Mouse (Mus musculus) MN1 (cell line): ENCODE data around the gene Slc4a1ap.
"Not testable (repeated sequence)": the region's sequence is repeated elsewhere in the genome, so short reads cannot be mapped to it uniquely, and the experiment has no call there.

Source experiments
- DNase-seq: peaks from one replicate; pipeline ENCODE4 v3.0.0-alpha.2; 2016; ENCODE audit warnings: low spot score

The Slc4a1ap gene

GRCm38 (mm10) chr5:31567951-31568657 is 41.3 kb downstream of the Slc4a1ap start:
- no peak for DNase-seq

GRCm38 (mm10) chr5:31571023-31571608 is 44.3 kb downstream of the Slc4a1ap start:
- DNase-seq, result peak; percentile 34

GRCm38 (mm10) chr5:31573722-31574121 is 46.9 kb downstream of the Slc4a1ap start:
- DNase-seq, result no peak

- DNase-seq, result peak; percentile 82
Measured at GRCm38 (mm10) chr5:31576539-31576975, 49.8 kb downstream of the Slc4a1ap start.

GRCm38 (mm10) chr5:31581263-31581662 is 54.5 kb downstream of the Slc4a1ap start:
- DNase-seq, result no peak

- DNase-seq, result no peak
Measured at GRCm38 (mm10) chr5:31581932-31582331, 55.1 kb downstream of the Slc4a1ap start.

GRCm38 (mm10) chr5:31583261-31583660 is 56.5 kb downstream of the Slc4a1ap start:
- no peak for DNase-seq

- no peak for DNase-seq
Measured at GRCm38 (mm10) chr5:31585526-31585925, 58.7 kb downstream of the Slc4a1ap start.

GRCm38 (mm10) chr5:31588016-31588415 is 61.2 kb downstream of the Slc4a1ap start:
- no peak for DNase-seq

- DNase-seq, result not testable (repeated sequence)
Measured at GRCm38 (mm10) chr5:31588672-31589071, 61.9 kb downstream of the Slc4a1ap start.

- DNase-seq, result peak; percentile 85
Measured at GRCm38 (mm10) chr5:31589711-31590319, 63.0 kb downstream of the Slc4a1ap start.

- DNase-seq, result no peak
Measured at GRCm38 (mm10) chr5:31591122-31591521, 64.3 kb downstream of the Slc4a1ap start.

- no peak for DNase-seq
Measured at GRCm38 (mm10) chr5:31595868-31596267, 69.1 kb downstream of the Slc4a1ap start.

GRCm38 (mm10) chr5:31596481-31597429 is 70.0 kb downstream of the Slc4a1ap start, which contains the start of gene Mrpl33:
Gene Mrpl33, plus strand, starts transcription at chr5:31596935.
- DNase-seq, result peak; percentile 76

GRCm38 (mm10) chr5:31597430-31597944 is 70.7 kb downstream of the Slc4a1ap start:
- no peak for DNase-seq

GRCm38 (mm10) chr5:31598121-31598520 is 71.3 kb downstream of the Slc4a1ap start:
- DNase-seq, result no peak

GRCm38 (mm10) chr5:31598579-31598978 is 71.8 kb downstream of the Slc4a1ap start:
- DNase-seq, result peak; percentile 78

GRCm38 (mm10) chr5:31599161-31599560 is 72.4 kb downstream of the Slc4a1ap start:
- DNase-seq, result no peak

GRCm38 (mm10) chr5:31601162-31601722 is 74.4 kb downstream of the Slc4a1ap start:
- no peak for DNase-seq

GRCm38 (mm10) chr5:31602377-31602776 is 75.6 kb downstream of the Slc4a1ap start:
- peak; percentile 74 for DNase-seq

GRCm38 (mm10) chr5:31603766-31604165 is 77.0 kb downstream of the Slc4a1ap start:
- DNase-seq, result no peak
